ENCODE assay signal across 11 mouse cellular contexts in the genomic region with DNA sequence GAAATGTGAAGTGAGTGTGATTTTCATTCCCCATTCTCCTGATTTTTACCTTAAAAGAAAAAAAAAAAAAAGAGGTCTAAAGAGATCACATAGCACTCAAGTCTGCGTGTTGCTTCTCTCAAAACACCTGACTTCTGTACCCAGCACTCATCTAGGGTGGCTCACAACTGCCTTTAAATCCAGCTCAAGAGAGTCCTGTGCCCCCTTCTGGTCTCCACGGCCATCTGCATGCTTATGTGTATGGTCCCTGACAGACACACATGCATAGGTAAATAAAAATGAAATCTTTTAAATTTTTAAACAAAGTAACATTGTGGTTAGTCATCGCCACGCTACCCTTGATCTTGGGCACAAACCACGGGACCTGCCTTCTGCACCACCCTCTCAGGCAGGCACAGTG.
DNase-seq lines count a peak whose midpoint lies in the region; ATAC-seq and TF ChIP-seq lines count a peak whose summit lies in the region.
"Had no signal": no experiment of that assay in that cellular context is flagged by ENCODE, and none has a peak within 500 bp of the region (broad histone marks: within the 10 kb centered on the region; RNA-seq: fewer than 3 reads in every experiment).

No protein-coding gene starts in this region.

- H3K9ac ChIP-seq in hindbrain, embryonic 16.5 days (ENCODE audit: low read depth, low read length): no peak overlapping the region
- no peak overlapping the region for H3K9ac ChIP-seq in lung, embryonic 15.5 days
- no peak overlapping the region for H3K9ac ChIP-seq in stomach, embryonic 14.5 days (replicated peaks; ENCODE audit: low read depth, low read length)
- H3K9ac ChIP-seq: heart, embryonic 15.5 days; limb, embryonic 13.5 days had no signal

- ATAC-seq in hindbrain, embryonic 16.5 days: no peak
- ATAC-seq in lung, embryonic 15.5 days (ENCODE audit: borderline replicate concordance, extremely low read depth, low FRiP score, low TSS enrichment): no peak
- no peak for ATAC-seq in stomach, embryonic 14.5 days (ENCODE audit: insufficient number of reproducible peaks, insufficient read depth, low FRiP score, low read depth)
- ATAC-seq: midbrain, embryonic 16.5 days had no signal

- H3K36me3 ChIP-seq in hindbrain, embryonic 10.5 days: peaks cover 11% of the 10 kb centered on the region; the same call in 1 of the 2 replicates
- no peaks in the 10 kb centered on the region for H3K36me3 ChIP-seq in hindbrain, embryonic 16.5 days (ENCODE audit: control insufficient read depth, insufficient read depth, low read length)
- no peaks in the 10 kb centered on the region for H3K36me3 ChIP-seq in lung, embryonic 15.5 days
- no peaks in the 10 kb centered on the region for H3K36me3 ChIP-seq in stomach, embryonic 14.5 days (ENCODE audit: control insufficient read depth, insufficient read depth, low read length)
- H3K36me3 ChIP-seq: heart, embryonic 15.5 days; limb, embryonic 13.5 days had no signal

- peak; percentile 15; the same call in 1 of the 2 replicates for TF ChIP-seq CTCF in bone marrow macrophage, adult 2 months (IDR thresholded peaks at IDR 0.05; ENCODE audit: low read depth, low read length)

- H3K9me3 ChIP-seq in hindbrain, embryonic 10.5 days: peaks cover 11% of the 10 kb centered on the region
- no peaks in the 10 kb centered on the region for H3K9me3 ChIP-seq in hindbrain, embryonic 16.5 days (ENCODE audit: control insufficient read depth, low read length)
- no peaks in the 10 kb centered on the region for H3K9me3 ChIP-seq in lung, embryonic 15.5 days
- H3K9me3 ChIP-seq in stomach, embryonic 14.5 days (ENCODE audit: control insufficient read depth, low read depth, low read length): peaks cover 3% of the 10 kb centered on the region; the same call in 1 of the 2 replicates
- H3K9me3 ChIP-seq: heart, embryonic 15.5 days had no signal

- no peak for TF ChIP-seq POLR2A in bone marrow macrophage, adult 2 months (IDR thresholded peaks at IDR 0.05; ENCODE audit: borderline replicate concordance, low read depth, low read length)

- H3K27me3 ChIP-seq in hindbrain, embryonic 10.5 days (ENCODE audit: insufficient read depth, poor library complexity, severe bottlenecking): no peaks in the 10 kb centered on the region
- H3K27me3 ChIP-seq in hindbrain, embryonic 16.5 days (replicated peaks; ENCODE audit: control insufficient read depth, insufficient read depth, low read length): no peaks in the 10 kb centered on the region
- no peaks in the 10 kb centered on the region for H3K27me3 ChIP-seq in lung, embryonic 15.5 days
- no peaks in the 10 kb centered on the region for H3K27me3 ChIP-seq in stomach, embryonic 14.5 days (ENCODE audit: control insufficient read depth, insufficient read depth, low read length)
- H3K27me3 ChIP-seq: heart, embryonic 15.5 days; limb, embryonic 13.5 days had no signal

- H3K4me2 ChIP-seq in hindbrain, embryonic 16.5 days (ENCODE audit: low read length): no peak overlapping the region
- no peak overlapping the region for H3K4me2 ChIP-seq in lung, embryonic 15.5 days
- H3K4me2 ChIP-seq in stomach, embryonic 14.5 days (replicated peaks; ENCODE audit: low read depth, low read length): no peak overlapping the region
- H3K4me2 ChIP-seq: heart, embryonic 15.5 days; limb, embryonic 13.5 days had no signal

- 90% methylated on average over 5 of the region's 5 CpGs for WGBS in hindbrain, embryonic 10.5 days
- 90% methylated on average over 5 of the region's 5 CpGs for WGBS in hindbrain, embryonic 16.5 days
- 78% methylated on average over 5 of the region's 5 CpGs for WGBS in lung, embryonic 15.5 days
- 87% methylated on average over 5 of the region's 5 CpGs for WGBS in stomach, embryonic 14.5 days

- H3K27ac ChIP-seq in hindbrain, embryonic 10.5 days: peak overlapping the region; percentile 64
- H3K27ac ChIP-seq in hindbrain, embryonic 16.5 days (ENCODE audit: low read depth, low read length): no peak overlapping the region
- peak overlapping the region; percentile 87; the same call in 1 of the 2 replicates for H3K27ac ChIP-seq in lung, embryonic 15.5 days
- H3K27ac ChIP-seq in bone marrow macrophage, adult 2 months (ENCODE audit: insufficient read depth, low read depth, low read length): no peak overlapping the region
- H3K27ac ChIP-seq in stomach, embryonic 14.5 days (ENCODE audit: low read length): peak overlapping the region; percentile 89; the same call in 1 of the 2 replicates
- H3K27ac ChIP-seq: heart, embryonic 15.5 days; limb, embryonic 13.5 days had no signal

- peaks cover 62% of the 10 kb centered on the region for H3K4me1 ChIP-seq in hindbrain, embryonic 10.5 days (replicated peaks)
- no peaks in the 10 kb centered on the region; the same call in 1 of the 2 replicates for H3K4me1 ChIP-seq in hindbrain, embryonic 16.5 days (ENCODE audit: control insufficient read depth, insufficient read depth, low read depth, low read length)
- H3K4me1 ChIP-seq in lung, embryonic 15.5 days: peaks cover 37% of the 10 kb centered on the region
- no peaks in the 10 kb centered on the region for H3K4me1 ChIP-seq in bone marrow macrophage, adult 2 months (ENCODE audit: control insufficient read depth, insufficient read depth, low read length)
- peaks cover 29% of the 10 kb centered on the region for H3K4me1 ChIP-seq in stomach, embryonic 14.5 days (ENCODE audit: control insufficient read depth, insufficient read depth, low read length)

- H3K4me3 ChIP-seq in hindbrain, embryonic 10.5 days: no peak overlapping the region
- H3K4me3 ChIP-seq in hindbrain, embryonic 16.5 days (ENCODE audit: low read length): no peak overlapping the region
- H3K4me3 ChIP-seq in lung, embryonic 15.5 days: no peak overlapping the region
- no peak overlapping the region for H3K4me3 ChIP-seq in bone marrow macrophage, adult 2 months (ENCODE audit: insufficient read depth, low read length)
- no peak overlapping the region for H3K4me3 ChIP-seq in stomach, embryonic 14.5 days (ENCODE audit: low read depth, low read length)
- H3K4me3 ChIP-seq: heart, embryonic 15.5 days; limb, embryonic 13.5 days had no signal

- no peak for DNase-seq in hindbrain, embryonic 10.5 days (ENCODE audit: low spot score)
- no peak for DNase-seq in lung, postnatal 36 days
- no peak for DNase-seq in gastrocnemius, postnatal 4 days (ENCODE audit: low spot score in 2 of 2)
- no peak for DNase-seq in adrenal gland, postnatal 36 days

Comparison
In these comparisons a context has a peak if more than half of its experiments do, and no peak if none do; other contexts are left out.
1. H3K27ac ChIP-seq: peak in hindbrain, embryonic 10.5 days (single experiment), lung, embryonic 15.5 days (single experiment) and stomach, embryonic 14.5 days (single experiment); none in hindbrain, embryonic 16.5 days (single experiment) and bone marrow macrophage, adult 2 months (single experiment).